Mouse (Mus musculus): ENCODE data around the gene Acaca. TPM values are rescaled to one million over a fixed set of nuclear protein-coding genes. Genes with fewer than 3 reads are reported as not detected.
"Not testable (repeated sequence)": the region's sequence is repeated elsewhere in the genome, so short reads cannot be mapped to it uniquely, and the experiment has no call there.

Acaca gene
- polyA plus RNA-seq, 1 experiment from 2014 or later = 25.2 TPM

GRCm38 (mm10) chr11:84383891-84384290 lies 254.4 kb downstream of the Acaca start:
- Histone ChIP-seq H3K4me3 (no peak overlapping the region), H3K27me3 (no peaks in the 10 kb centered on the region), H3K36me3 (peaks cover 4% of the 10 kb centered on the region; the same call in 1 of the 2 replicates), H3K9ac (no peak overlapping the region), H3K9me3 (no peaks in the 10 kb centered on the region), H3K4me2 (no peak overlapping the region), H3K27ac (replicated peaks) (peak overlapping the region; percentile 58), H3K4me1 (replicated peaks) (peaks cover 28% of the 10 kb centered on the region)
- 37% methylated on average over 6 of the region's 6 CpGs for WGBS
- ATAC-seq (ENCODE audit: low FRiP score, low read depth) = no peak

- no peaks in the 10 kb centered on the region for H3K9me3 ChIP-seq
- no peak overlapping the region for H3K4me2 ChIP-seq
- no peak overlapping the region for H3K9ac ChIP-seq
- peaks cover 6% of the 10 kb centered on the region; the same call in 1 of the 2 replicates for H3K4me1 ChIP-seq (replicated peaks)
- peaks cover 11% of the 10 kb centered on the region; the same call in 1 of the 2 replicates for H3K36me3 ChIP-seq
- 80% methylated on average over 6 of the region's 6 CpGs for WGBS
- no peaks in the 10 kb centered on the region for H3K27me3 ChIP-seq
- no peak overlapping the region for H3K27ac ChIP-seq (replicated peaks)
- H3K4me3 ChIP-seq = no peak overlapping the region
- no peak for ATAC-seq (ENCODE audit: low FRiP score, low read depth)
These were observed 259.9 kb downstream of the Acaca start for GRCm38 (mm10) chr11:84389332-84389731.

GRCm38 (mm10) chr11:84391126-84391525 lies 261.7 kb downstream of the Acaca start:
- Histone ChIP-seq H3K4me2 (no peak overlapping the region), H3K4me1 (replicated peaks) (peaks cover 8% of the 10 kb centered on the region), H3K27ac (replicated peaks) (no peak overlapping the region), H3K9me3 (no peaks in the 10 kb centered on the region), H3K4me3 (no peak overlapping the region), H3K27me3 (no peaks in the 10 kb centered on the region), H3K9ac (no peak overlapping the region), H3K36me3 (0 out of 2 replicates have a peak, but pooled peaks cover 8% of the 10 kb centered on the region)
- 90% methylated on average over 8 of the region's 8 CpGs for WGBS
- no peak for ATAC-seq (ENCODE audit: low FRiP score, low read depth)

GRCm38 (mm10) chr11:84392066-84392465 lies 262.6 kb downstream of the Acaca start:
- 86% methylated on average over 7 of the region's 7 CpGs for WGBS
- H3K9ac ChIP-seq; H3K4me3 ChIP-seq; H3K36me3 ChIP-seq; H3K4me2 ChIP-seq; H3K27me3 ChIP-seq; ATAC-seq (ENCODE audit: low FRiP score, low read depth); H3K9me3 ChIP-seq; H3K27ac ChIP-seq (replicated peaks): not testable (repeated sequence)
- H3K4me1 ChIP-seq (replicated peaks) = peaks cover 16% of the 10 kb centered on the region

GRCm38 (mm10) chr11:84393571-84393970 lies 264.1 kb downstream of the Acaca start:
- no peak overlapping the region for H3K4me2 ChIP-seq
- H3K9me3 ChIP-seq = no peaks in the 10 kb centered on the region
- H3K9ac ChIP-seq = no peak overlapping the region
- H3K27ac ChIP-seq (replicated peaks) = peak overlapping the region; percentile 29
- 81% methylated on average over 7 of the region's 7 CpGs for WGBS
- no peak for ATAC-seq (ENCODE audit: low FRiP score, low read depth)
- H3K4me3 ChIP-seq = no peak overlapping the region
- H3K36me3 ChIP-seq = peaks cover 12% of the 10 kb centered on the region; the same call in 1 of the 2 replicates
- peaks cover 10% of the 10 kb centered on the region for H3K4me1 ChIP-seq (replicated peaks)
- no peaks in the 10 kb centered on the region for H3K27me3 ChIP-seq

GRCm38 (mm10) chr11:84395010-84395409 lies 265.5 kb downstream of the Acaca start:
- no peak overlapping the region for H3K4me2 ChIP-seq
- no peaks in the 10 kb centered on the region for H3K9me3 ChIP-seq
- 59% methylated on average over 1 of the region's 1 CpGs for whole genome bisulfite sequencing
- peaks cover 18% of the 10 kb centered on the region; the same call in 1 of the 2 replicates for H3K36me3 ChIP-seq
- no peak overlapping the region for H3K27ac ChIP-seq (replicated peaks)
- no peaks in the 10 kb centered on the region for H3K27me3 ChIP-seq
- H3K4me3 ChIP-seq = no peak overlapping the region
- H3K9ac ChIP-seq = no peak overlapping the region
- ATAC-seq (ENCODE audit: low FRiP score, low read depth) = no peak
- peaks cover 10% of the 10 kb centered on the region for H3K4me1 ChIP-seq (replicated peaks)

- no peaks in the 10 kb centered on the region for H3K9me3 ChIP-seq
- H3K27ac ChIP-seq (replicated peaks) = no peak overlapping the region
- H3K9ac ChIP-seq = no peak overlapping the region
- peaks cover 23% of the 10 kb centered on the region for H3K4me1 ChIP-seq (replicated peaks)
- no peak overlapping the region for H3K4me2 ChIP-seq
- WGBS = 95% methylated on average over 4 of the region's 4 CpGs
- H3K36me3 ChIP-seq = peaks cover 2% of the 10 kb centered on the region; the same call in 1 of the 2 replicates
- ATAC-seq (ENCODE audit: low FRiP score, low read depth) = no peak
- no peaks in the 10 kb centered on the region for H3K27me3 ChIP-seq
- no peak overlapping the region for H3K4me3 ChIP-seq
These were observed 277.3 kb downstream of the Acaca start for GRCm38 (mm10) chr11:84406733-84407132.

GRCm38 (mm10) chr11:84410383-84410782 lies 280.9 kb downstream of the Acaca start:
- ATAC-seq (ENCODE audit: low FRiP score, low read depth) = no peak; the same call in 1 of the 2 replicates
- Histone ChIP-seq H3K4me1 (replicated peaks) (peaks cover 33% of the 10 kb centered on the region), H3K9me3 (no peaks in the 10 kb centered on the region), H3K4me3 (no peak overlapping the region), H3K27ac (replicated peaks) (0 out of 2 replicates have a peak overlapping the region, but pooled peaks have one; percentile 51), H3K9ac (no peak overlapping the region), H3K36me3 (no peaks in the 10 kb centered on the region), H3K27me3 (no peaks in the 10 kb centered on the region), H3K4me2 (no peak overlapping the region)
- 52% methylated on average over 4 of the region's 4 CpGs for WGBS

GRCm38 (mm10) chr11:84410879-84411641 lies 281.6 kb downstream of the Acaca start:
- WGBS = 55% methylated on average over 7 of the region's 7 CpGs

GRCm38 (mm10) chr11:84411642-84412018 lies 282.2 kb downstream of the Acaca start:
- peak overlapping the region; percentile 63 for H3K27ac ChIP-seq (replicated peaks)
- no peaks in the 10 kb centered on the region for H3K27me3 ChIP-seq
- ATAC-seq (ENCODE audit: low FRiP score, low read depth) = 0 out of 2 replicates have a peak, but pooled peaks have one; percentile 24
- H3K4me3 ChIP-seq = no peak overlapping the region
- no peaks in the 10 kb centered on the region for H3K9me3 ChIP-seq
- no peak overlapping the region for H3K9ac ChIP-seq
- WGBS = 67% methylated on average over 7 of the region's 7 CpGs
- H3K4me2 ChIP-seq = no peak overlapping the region
- H3K4me1 ChIP-seq (replicated peaks) = peaks cover 33% of the 10 kb centered on the region
- H3K36me3 ChIP-seq = no peaks in the 10 kb centered on the region

More at GRCm38 (mm10) chr11:84410879-84411641, 281.6 kb downstream of the Acaca start:
- no peaks in the 10 kb centered on the region for H3K36me3 ChIP-seq
- no peak overlapping the region for H3K4me2 ChIP-seq
- ATAC-seq (ENCODE audit: low FRiP score, low read depth) = peak; percentile 9; the same call in 1 of the 2 replicates
- H3K9ac ChIP-seq = no peak overlapping the region
- H3K4me1 ChIP-seq (replicated peaks) = peaks cover 33% of the 10 kb centered on the region
- no peaks in the 10 kb centered on the region for H3K27me3 ChIP-seq
- no peaks in the 10 kb centered on the region for H3K9me3 ChIP-seq
- H3K4me3 ChIP-seq = no peak overlapping the region
- H3K27ac ChIP-seq (replicated peaks) = peak overlapping the region; percentile 63

- WGBS = 54% methylated on average over 12 of the region's 12 CpGs
- Histone ChIP-seq H3K4me1 (replicated peaks) (peaks cover 33% of the 10 kb centered on the region), H3K27me3 (no peaks in the 10 kb centered on the region), H3K9ac (no peak overlapping the region), H3K36me3 (no peaks in the 10 kb centered on the region), H3K4me2 (no peak overlapping the region), H3K9me3 (no peaks in the 10 kb centered on the region), H3K27ac (replicated peaks) (peak overlapping the region; percentile 69), H3K4me3 (no peak overlapping the region)
- peak; percentile 47; the same call in 1 of the 2 replicates for ATAC-seq (ENCODE audit: low FRiP score, low read depth)
These were observed 282.9 kb downstream of the Acaca start for GRCm38 (mm10) chr11:84412201-84412934.

GRCm38 (mm10) chr11:84413111-84413510 lies 283.6 kb downstream of the Acaca start:
- no peak for ATAC-seq (ENCODE audit: low FRiP score, low read depth)
- Histone ChIP-seq H3K4me3 (no peak overlapping the region), H3K27ac (replicated peaks) (peak overlapping the region; percentile 69), H3K9ac (no peak overlapping the region), H3K9me3 (no peaks in the 10 kb centered on the region), H3K4me1 (replicated peaks) (peaks cover 33% of the 10 kb centered on the region), H3K4me2 (no peak overlapping the region), H3K27me3 (no peaks in the 10 kb centered on the region), H3K36me3 (no peaks in the 10 kb centered on the region)
- 59% methylated on average over 6 of the region's 6 CpGs for WGBS
